Mouse (Mus musculus) embryonic facial prominence, embryonic 11.5 days (tissue): Measurements from ENCODE around the gene Vasp. TPM values are rescaled to one million over a fixed set of nuclear protein-coding genes. Genes with fewer than 3 reads are reported as not detected.

Source experiments
- ATAC-seq: fragments of 200-750 bp; cut with Nextera tagmentation; replicated peaks from 2 replicates; pipeline ENCODE4 v1.8.0; 2017; ENCODE audit warnings: low read depth; ENCODE audit not compliant: insufficient number of reproducible peaks, low FRiP score, low TSS enrichment
- DNase-seq: peaks from one replicate; pipeline ENCODE4 v3.0.0-alpha.2; 2015; ENCODE audit warnings: low spot score
- H3K27ac ChIP-seq: fragments of 300-500 bp; sonication (generic); replicated peaks from 2 replicates; pipeline ENCODE4 v1.5.1; 2014; ENCODE audit warnings: mild to moderate bottlenecking, low read depth, low read length, control low read depth
- H3K27me3 ChIP-seq: fragments of 300-500 bp; sonication (generic); 2 replicates; pipeline ENCODE4 v1.6.1; 2014; ENCODE audit warnings: mild to moderate bottlenecking, low read length, moderate library complexity, mixed read lengths; ENCODE audit not compliant: control insufficient read depth, insufficient read depth
- H3K36me3 ChIP-seq: fragments of 300-500 bp; sonication (generic); replicated peaks from 2 replicates; pipeline ENCODE4 v1.6.1; 2014; ENCODE audit warnings: low read depth, mild to moderate bottlenecking, low read length, moderate library complexity, mixed read lengths; ENCODE audit not compliant: control insufficient read depth, insufficient read depth
- H3K4me1 ChIP-seq: fragments of 300-500 bp; sonication (generic); 2 replicates; pipeline ENCODE4 v1.6.1; 2014; ENCODE audit warnings: low read length, mixed read lengths; ENCODE audit not compliant: control insufficient read depth, insufficient read depth
- H3K4me2 ChIP-seq: fragments of 300-500 bp; sonication (generic); 2 replicates; pipeline ENCODE4 v1.6.1; 2014; ENCODE audit warnings: low read depth, mild to moderate bottlenecking, control low read depth, low read length, moderate library complexity
- H3K4me3 ChIP-seq: fragments of 300-500 bp; sonication (generic); 2 replicates; pipeline ENCODE4 v1.5.1; 2014; ENCODE audit warnings: low read depth, low read length, control low read depth
- H3K9ac ChIP-seq: fragments of 300-500 bp; sonication (generic); replicated peaks from 2 replicates; pipeline ENCODE4 v1.6.1; 2014; ENCODE audit warnings: mild to moderate bottlenecking, control low read depth, low read length
- H3K9me3 ChIP-seq: fragments of 300-500 bp; sonication (generic); replicated peaks from 2 replicates; pipeline ENCODE4 v1.6.1; 2016; ENCODE audit warnings: mild to moderate bottlenecking, low read length, inconsistent platforms, mixed read lengths; ENCODE audit not compliant: control insufficient read depth
- WGBS: fragments of 180-500 bp; shearing (Covaris S2); extraction: QIAGEN DNeasy Blood & Tissue Kit; methylation state at CpG from one replicate; pipeline ENCODE4 v1.1.7; 2014; 5-methylcytosine and 5-hydroxymethylcytosine counted together
- polyA plus RNA-seq: library from polyadenylated mRNA; unstranded; fragments of >200 nt; fragmentation: Nextera tagmentation; extraction: Ambion mirVana; gene quantifications from 2 replicates; pipeline ENCODE4 v1.2.1, GENCODE M21; 2014

The Vasp gene
- polyA plus RNA-seq, 1 experiment from 2014 or later = 53.2 TPM

GRCm38 (mm10) chr7:19314033-19314432 lies 42.4 kb upstream of the Vasp start:
- no peaks in the 10 kb centered on the region for H3K27me3 ChIP-seq
- no peak overlapping the region for H3K4me3 ChIP-seq
- no peaks in the 10 kb centered on the region for H3K9me3 ChIP-seq
- H3K36me3 ChIP-seq = no peaks in the 10 kb centered on the region
- ATAC-seq (no peak), DNase-seq (no peak)
- WGBS = 47% methylated on average over 5 of the region's 5 CpGs
- H3K27ac ChIP-seq = no peak overlapping the region
- H3K9ac ChIP-seq = no peak overlapping the region
- H3K4me1 ChIP-seq = no peaks in the 10 kb centered on the region
- H3K4me2 ChIP-seq = no peak overlapping the region

GRCm38 (mm10) chr7:19311991-19312390 lies 40.4 kb upstream of the Vasp start:
- 29% methylated on average over 4 of the region's 4 CpGs for WGBS
- ATAC-seq (no peak), DNase-seq (no peak)
- Histone ChIP-seq H3K4me2 (no peak overlapping the region), H3K9ac (no peak overlapping the region), H3K27me3 (no peaks in the 10 kb centered on the region; the same call in 1 of the 2 replicates), H3K4me3 (no peak overlapping the region), H3K36me3 (no peaks in the 10 kb centered on the region), H3K9me3 (no peaks in the 10 kb centered on the region), H3K27ac (no peak overlapping the region), H3K4me1 (no peaks in the 10 kb centered on the region)

GRCm38 (mm10) chr7:19309884-19310641 lies 38.4 kb upstream of the Vasp start, which contains the start of gene Fosb:
TSS of gene Fosb (minus strand) at chr7:19310051.
- peak; percentile 78 for ATAC-seq
- peak within 1 kb of the TSS; percentile 58 for H3K4me3 ChIP-seq
- WGBS = under 1% methylated on average over 49 of the region's 49 CpGs
- peak within 1 kb of the TSS; percentile 75 for H3K4me2 ChIP-seq
- H3K27me3 ChIP-seq = peaks cover 16% of the 10 kb centered on the region
- H3K9me3 ChIP-seq = no peaks in the 10 kb centered on the region
- H3K4me1 ChIP-seq = no peaks in the 10 kb centered on the region
- no peaks in the 10 kb centered on the region for H3K36me3 ChIP-seq
- peak; percentile 97 for DNase-seq
- no peak within 1 kb of the TSS for H3K27ac ChIP-seq
- H3K9ac ChIP-seq = peak within 1 kb of the TSS; percentile 26; the same call in 1 of the 2 replicates

- H3K4me3 ChIP-seq = peak overlapping the region; percentile 58
- no peak overlapping the region for H3K27ac ChIP-seq
- H3K9ac ChIP-seq = no peak overlapping the region
- H3K4me1 ChIP-seq = peaks cover 6% of the 10 kb centered on the region
- 1% methylated on average over 48 of the region's 48 CpGs for WGBS
- H3K4me2 ChIP-seq = peak overlapping the region; percentile 75
- no peaks in the 10 kb centered on the region for H3K36me3 ChIP-seq
- DNase-seq = no peak
- no peak for ATAC-seq
- peaks cover 22% of the 10 kb centered on the region for H3K27me3 ChIP-seq
- H3K9me3 ChIP-seq = no peaks in the 10 kb centered on the region
Measured at GRCm38 (mm10) chr7:19309278-19309883, 37.8 kb upstream of the Vasp start.

- no peak overlapping the region for H3K27ac ChIP-seq
- under 1% methylated on average over 58 of the region's 58 CpGs for WGBS
Measured at GRCm38 (mm10) chr7:19308454-19309277, 37.0 kb upstream of the Vasp start.

GRCm38 (mm10) chr7:19307739-19308453 lies 36.3 kb upstream of the Vasp start:
- Histone ChIP-seq H3K27me3 (peaks cover 34% of the 10 kb centered on the region), H3K4me1 (peaks cover 6% of the 10 kb centered on the region), H3K9ac (peak overlapping the region; percentile 35; the same call in 1 of the 2 replicates), H3K27ac (no peak overlapping the region), H3K4me2 (peak overlapping the region; percentile 75), H3K36me3 (no peaks in the 10 kb centered on the region), H3K4me3 (peak overlapping the region; percentile 58), H3K9me3 (no peaks in the 10 kb centered on the region)
- DNase-seq = peak; percentile 82
- WGBS = 3% methylated on average over 18 of the region's 18 CpGs
- peak; percentile 36 for ATAC-seq

More at GRCm38 (mm10) chr7:19308454-19309277, 37.0 kb upstream of the Vasp start:
- Histone ChIP-seq H3K9me3 (no peaks in the 10 kb centered on the region), H3K4me3 (peak overlapping the region; percentile 58), H3K4me1 (peaks cover 6% of the 10 kb centered on the region), H3K9ac (peak overlapping the region; percentile 35; the same call in 1 of the 2 replicates), H3K36me3 (no peaks in the 10 kb centered on the region), H3K4me2 (peak overlapping the region; percentile 75), H3K27me3 (peaks cover 28% of the 10 kb centered on the region)
- ATAC-seq = peak; percentile 70
- peak; percentile 97 for DNase-seq

GRCm38 (mm10) chr7:19306819-19307738 lies 35.5 kb upstream of the Vasp start:
- Histone ChIP-seq H3K4me1 (peaks cover 6% of the 10 kb centered on the region), H3K27me3 (peaks cover 41% of the 10 kb centered on the region), H3K27ac (no peak overlapping the region), H3K4me2 (peak overlapping the region; percentile 75), H3K36me3 (no peaks in the 10 kb centered on the region), H3K9me3 (no peaks in the 10 kb centered on the region), H3K4me3 (no peak overlapping the region), H3K9ac (no peak overlapping the region)
- no peak for ATAC-seq
- DNase-seq = no peak
- 64% methylated on average over 25 of the region's 25 CpGs for whole genome bisulfite sequencing
